Comparison of ENCODE assay signal across 11 mouse cellular contexts in genomic region chr3:95355911-95356544, GRCm38 (mm10). TPM values are rescaled to one million over a fixed set of nuclear protein-coding genes. Genes with fewer than 3 reads are reported as not detected.
DNase-seq lines count a peak whose midpoint lies in the region; ATAC-seq and TF ChIP-seq lines count a peak whose summit lies in the region.
"Not testable (repeated sequence)": the region's sequence is repeated elsewhere in the genome, so short reads cannot be mapped to it uniquely, and the experiment has no call there.
"Had no signal": no experiment of that assay in that cellular context is flagged by ENCODE, and none has a peak within 500 bp of the region (broad histone marks: within the 10 kb centered on the region; RNA-seq: fewer than 3 reads in every experiment).

No protein-coding gene starts in this region.

- H3K27me3 ChIP-seq in forebrain, embryonic 12.5 days; heart, embryonic 14.5 days (ENCODE audit: control insufficient read depth, insufficient read depth, low read length); intestine, embryonic 15.5 days (replicated peaks); limb, embryonic 14.5 days (ENCODE audit: control insufficient read depth, insufficient read depth, low read length); neural tube, embryonic 13.5 days: not testable (repeated sequence)

- not testable (repeated sequence) for H3K4me1 ChIP-seq in brown adipose tissue, adult 24 weeks (ENCODE audit: control insufficient read depth, insufficient read depth, insufficient read length, low read length); forebrain, embryonic 12.5 days; heart, embryonic 14.5 days (ENCODE audit: control insufficient read depth in 2 of 2, insufficient read depth in 2 of 2, low read length in 2 of 2); intestine, embryonic 15.5 days (replicated peaks); limb, embryonic 14.5 days (ENCODE audit: control insufficient read depth, insufficient read depth, low read length); neural tube, embryonic 13.5 days (replicated peaks)

- WGBS in forebrain, embryonic 12.5 days = 32% methylated on average over 11 of the region's 19 CpGs
- 28% methylated on average over 8 of the region's 19 CpGs for WGBS in heart, embryonic 14.5 days
- WGBS in intestine, embryonic 15.5 days = 32% methylated on average over 12 of the region's 19 CpGs
- WGBS in limb, embryonic 14.5 days = 26% methylated on average over 8 of the region's 19 CpGs
- 30% methylated on average over 13 of the region's 19 CpGs for WGBS in neural tube, embryonic 13.5 days

- H3K36me3 ChIP-seq in forebrain, embryonic 12.5 days (replicated peaks) = peaks cover 26% of the 10 kb centered on the region
- H3K36me3 ChIP-seq in heart, embryonic 14.5 days (ENCODE audit: control insufficient read depth, insufficient read depth, low read length) = peaks cover 30% of the 10 kb centered on the region
- 0 out of 2 replicates have a peak, but pooled peaks cover 12% of the 10 kb centered on the region for H3K36me3 ChIP-seq in intestine, embryonic 15.5 days
- H3K36me3 ChIP-seq in limb, embryonic 14.5 days (ENCODE audit: control insufficient read depth, insufficient read depth, low read length) = peaks cover 25% of the 10 kb centered on the region
- H3K36me3 ChIP-seq in neural tube, embryonic 13.5 days = peaks cover 28% of the 10 kb centered on the region

- DNase-seq in limb, embryonic 14.5 days (ENCODE audit: low spot score) = not testable (repeated sequence)

- H3K4me2 ChIP-seq in forebrain, embryonic 12.5 days = peak overlapping the region; percentile 51
- H3K4me2 ChIP-seq in heart, embryonic 14.5 days (ENCODE audit: low read length) = peak overlapping the region; percentile 58
- peak overlapping the region; percentile 40 for H3K4me2 ChIP-seq in intestine, embryonic 15.5 days (replicated peaks)
- peak overlapping the region; percentile 28 for H3K4me2 ChIP-seq in limb, embryonic 14.5 days (replicated peaks; ENCODE audit: low read depth, low read length, severe bottlenecking)
- peak overlapping the region; percentile 50 for H3K4me2 ChIP-seq in neural tube, embryonic 13.5 days

- ATAC-seq in forebrain, embryonic 12.5 days (ENCODE audit: low FRiP score) = peak; percentile 7; the same call in 1 of the 2 replicates
- ATAC-seq in heart, embryonic 14.5 days (ENCODE audit: insufficient number of reproducible peaks, insufficient read depth, low FRiP score, low read depth) = peak; percentile 27; the same call in 1 of the 2 replicates
- peak; percentile 8; the same call in 1 of the 2 replicates for ATAC-seq in intestine, embryonic 15.5 days
- ATAC-seq in limb, embryonic 14.5 days (ENCODE audit: low FRiP score, low read depth); neural tube, embryonic 13.5 days (ENCODE audit: low read depth): not testable (repeated sequence)
- peak; percentile 64 for ATAC-seq in megakaryocyte, adult 5-6 weeks (ENCODE audit: poor library complexity, severe bottlenecking)

- H3K27ac ChIP-seq in brown adipose tissue, adult 24 weeks (replicated peaks; ENCODE audit: low read depth, low read length); forebrain, embryonic 12.5 days; heart, embryonic 14.5 days (replicated peaks in 1 of 2; ENCODE audit: control insufficient read depth in 1 of 2, insufficient read depth in 1 of 2, low read depth in 2 of 2, low read length in 2 of 2); intestine, embryonic 15.5 days; limb, embryonic 14.5 days (replicated peaks; ENCODE audit: low read depth, low read length); neural tube, embryonic 13.5 days (replicated peaks): not testable (repeated sequence)

- H3K9me3 ChIP-seq in forebrain, embryonic 12.5 days; heart, embryonic 14.5 days (ENCODE audit: control insufficient read depth, low read length); intestine, embryonic 15.5 days; limb, embryonic 14.5 days (ENCODE audit: control insufficient read depth, low read length); neural tube, embryonic 13.5 days: not testable (repeated sequence)

- not testable (repeated sequence) for H3K9ac ChIP-seq in forebrain, embryonic 12.5 days; intestine, embryonic 15.5 days; limb, embryonic 14.5 days (ENCODE audit: low read depth, low read length, severe bottlenecking)
- peak overlapping the region; percentile 71; the same call in 1 of the 2 replicates for H3K9ac ChIP-seq in heart, embryonic 14.5 days (ENCODE audit: low read length)
- peak overlapping the region; percentile 50; the same call in 1 of the 2 replicates for H3K9ac ChIP-seq in neural tube, embryonic 13.5 days

- H3K4me3 ChIP-seq in brown adipose tissue, adult 24 weeks (ENCODE audit: insufficient read depth, low read depth, low read length) = peak overlapping the region; percentile 80
- H3K4me3 ChIP-seq in forebrain, embryonic 12.5 days (replicated peaks) = peak overlapping the region; percentile 59
- peak overlapping the region; percentile 48 to 52 for H3K4me3 ChIP-seq in heart, embryonic 14.5 days (ENCODE audit: control insufficient read depth in 1 of 2, insufficient read depth in 1 of 2, low read depth in 1 of 2, low read length in 2 of 2)
- H3K4me3 ChIP-seq in intestine, embryonic 15.5 days (replicated peaks) = peak overlapping the region; percentile 47
- H3K4me3 ChIP-seq in limb, embryonic 14.5 days (replicated peaks; ENCODE audit: low read length) = peak overlapping the region; percentile 43
- H3K4me3 ChIP-seq in neural tube, embryonic 13.5 days = peak overlapping the region; percentile 49

- TF ChIP-seq POLR2A in limb, embryonic 14.5 days (IDR thresholded peaks at IDR 0.05; ENCODE audit: borderline replicate concordance, extremely low read depth, insufficient read depth, insufficient read length) = not testable (repeated sequence)

RNA-seq across cellular contexts. Expression of gene Setdb1, which starts 1.0 kb away (rescaled TPM):
- polyA plus RNA-seq in brown adipose tissue, adult 24 weeks (2012; ENCODE audit: insufficient read depth, insufficient read length, missing spikeins) = 6.7 and 7.5 TPM in 2 replicates
- polyA plus RNA-seq in forebrain, embryonic 12.5 days (2016; fragmentation: Nextera tagmentation; extraction: Ambion mirVana) = 66.2 and 70.2 TPM in 2 replicates
- 22.1 and 24.4 TPM in 2 replicates for polyA plus RNA-seq in heart, embryonic 14.5 days (2014; fragmentation: Nextera tagmentation; extraction: Ambion mirVana)
- polyA plus RNA-seq in intestine, embryonic 15.5 days (2015; fragmentation: Nextera tagmentation; extraction: Ambion mirVana) = 29.2 and 31.2 TPM in 2 replicates
- 56.2 and 57.9 TPM in 2 replicates for polyA plus RNA-seq in limb, embryonic 14.5 days (2012; rRNA removed)
- 44.2 and 51.7 TPM in 2 replicates for polyA plus RNA-seq in limb, embryonic 14.5 days (2014; fragmentation: Nextera tagmentation; extraction: Ambion mirVana)
- total RNA-seq in megakaryocyte, adult 5-6 weeks (2015) = 20.5 and 21.2 TPM in 2 replicates
- 22.4 and 23.8 TPM in 2 replicates for total RNA-seq in megakaryocyte, adult 5-6 weeks (2017)
- polyA plus RNA-seq in neural tube, embryonic 13.5 days (2015; fragmentation: Nextera tagmentation; extraction: Ambion mirVana) = 43.0 and 44.6 TPM in 2 replicates

RNA-seq across cellular contexts. Expression of gene Cers2, which starts 41.4 kb away (rescaled TPM):
- polyA plus RNA-seq in brown adipose tissue, adult 24 weeks (2012; ENCODE audit: insufficient read depth, insufficient read length, missing spikeins) = 178 and 185 TPM in 2 replicates
- 109 and 111 TPM in 2 replicates for polyA plus RNA-seq in forebrain, embryonic 12.5 days (2016; fragmentation: Nextera tagmentation; extraction: Ambion mirVana)
- polyA plus RNA-seq in heart, embryonic 14.5 days (2014; fragmentation: Nextera tagmentation; extraction: Ambion mirVana) = 118 and 123 TPM in 2 replicates
- polyA plus RNA-seq in intestine, embryonic 15.5 days (2015; fragmentation: Nextera tagmentation; extraction: Ambion mirVana) = 146 and 148 TPM in 2 replicates
- 183 TPM in 2 replicates for polyA plus RNA-seq in limb, embryonic 14.5 days (2012; rRNA removed)
- polyA plus RNA-seq in limb, embryonic 14.5 days (2014; fragmentation: Nextera tagmentation; extraction: Ambion mirVana) = 140 and 155 TPM in 2 replicates
- total RNA-seq in megakaryocyte, adult 5-6 weeks (2015) = 184 and 191 TPM in 2 replicates
- total RNA-seq in megakaryocyte, adult 5-6 weeks (2017) = 86.0 and 107 TPM in 2 replicates
- 96.7 and 104 TPM in 2 replicates for polyA plus RNA-seq in neural tube, embryonic 13.5 days (2015; fragmentation: Nextera tagmentation; extraction: Ambion mirVana)

RNA-seq across cellular contexts. Expression of gene 4930558C23Rik, which starts 46.6 kb away (rescaled TPM):
- polyA plus RNA-seq in brown adipose tissue, adult 24 weeks (2012; ENCODE audit: insufficient read depth, insufficient read length, missing spikeins) = not detected in 2 replicates
- not detected in 2 replicates for polyA plus RNA-seq in forebrain, embryonic 12.5 days (2016; fragmentation: Nextera tagmentation; extraction: Ambion mirVana)
- not detected in 2 replicates for polyA plus RNA-seq in heart, embryonic 14.5 days (2014; fragmentation: Nextera tagmentation; extraction: Ambion mirVana)
- polyA plus RNA-seq in intestine, embryonic 15.5 days (2015; fragmentation: Nextera tagmentation; extraction: Ambion mirVana) = not detected in 2 replicates
- polyA plus RNA-seq in limb, embryonic 14.5 days (2012; rRNA removed) = 0.18 TPM in 1 of 2 replicates, not detected in the other
- not detected in 2 replicates for polyA plus RNA-seq in limb, embryonic 14.5 days (2014; fragmentation: Nextera tagmentation; extraction: Ambion mirVana)
- not detected in 2 replicates for total RNA-seq in megakaryocyte, adult 5-6 weeks (2015)
- not detected in 2 replicates for total RNA-seq in megakaryocyte, adult 5-6 weeks (2017)
- polyA plus RNA-seq in neural tube, embryonic 13.5 days (2015; fragmentation: Nextera tagmentation; extraction: Ambion mirVana) = not detected in 2 replicates
- total RNA-seq: heart, adult 2 months; layer of hippocampus, postnatal 25 days had no signal
- polyA plus RNA-seq: activated CD4-positive, CD25-positive, alpha-beta regulatory T cell, adult 4 months; frontal cortex, adult 2 months; heart, adult 2 months had no signal

RNA-seq across cellular contexts. Expression of gene Anxa9, which starts 49.1 kb away (rescaled TPM):
- 0.63 and 1.5 TPM in 2 replicates for polyA plus RNA-seq in brown adipose tissue, adult 24 weeks (2012; ENCODE audit: insufficient read depth, insufficient read length, missing spikeins)
- polyA plus RNA-seq in forebrain, embryonic 12.5 days (2016; fragmentation: Nextera tagmentation; extraction: Ambion mirVana) = 1.1 and 1.4 TPM in 2 replicates
- polyA plus RNA-seq in heart, embryonic 14.5 days (2014; fragmentation: Nextera tagmentation; extraction: Ambion mirVana) = 0.88 TPM in 2 replicates
- 1.4 and 1.6 TPM in 2 replicates for polyA plus RNA-seq in intestine, embryonic 15.5 days (2015; fragmentation: Nextera tagmentation; extraction: Ambion mirVana)
- 3.8 and 4.7 TPM in 2 replicates for polyA plus RNA-seq in limb, embryonic 14.5 days (2012; rRNA removed)
- 4.7 and 4.9 TPM in 2 replicates for polyA plus RNA-seq in limb, embryonic 14.5 days (2014; fragmentation: Nextera tagmentation; extraction: Ambion mirVana)
- 3.0 and 3.8 TPM in 2 replicates for total RNA-seq in megakaryocyte, adult 5-6 weeks (2015)
- total RNA-seq in megakaryocyte, adult 5-6 weeks (2017) = 1.9 and 2.4 TPM in 2 replicates
- polyA plus RNA-seq in neural tube, embryonic 13.5 days (2015; fragmentation: Nextera tagmentation; extraction: Ambion mirVana) = 0.26 and 0.57 TPM in 2 replicates
